14 mouse cellular contexts compared by ENCODE assay signal in the genomic region with DNA sequence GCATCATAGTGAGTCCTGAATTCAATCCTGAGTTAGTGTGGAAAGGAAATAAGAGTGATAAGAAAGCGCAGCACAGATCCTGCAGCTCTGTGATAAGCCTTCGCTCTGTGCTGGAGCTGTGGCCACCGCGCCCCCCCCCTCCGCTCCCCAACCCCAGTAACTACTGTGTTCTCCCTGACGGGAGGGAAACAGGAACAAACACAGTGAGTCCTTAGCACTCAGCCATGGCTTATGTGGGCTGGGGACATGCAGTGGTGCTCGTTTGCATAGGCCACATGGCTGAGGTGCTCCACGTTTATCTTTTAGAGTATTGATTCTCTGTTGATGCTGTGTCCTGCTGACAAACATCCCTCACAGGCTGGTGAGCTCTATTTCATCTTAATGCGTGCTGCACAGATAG. TPM values are rescaled to one million over a fixed set of nuclear protein-coding genes. Genes with fewer than 3 reads are reported as not detected.
DNase-seq lines count a peak whose midpoint lies in the region; ATAC-seq lines count a peak whose summit lies in the region.
"Had no signal": no experiment of that assay in that cellular context is flagged by ENCODE, and none has a peak within 500 bp of the region (broad histone marks: within the 10 kb centered on the region; RNA-seq: fewer than 3 reads in every experiment).

No protein-coding gene starts in this region.

- peak; percentile 40 for DNase-seq in c-Kit-positive CD71-positive TER-119-negative erythroid progenitor cells, embryonic 14.5 days (ENCODE audit: low read depth)
- peak; percentile 48 for DNase-seq in liver, embryonic 13.5 days
- DNase-seq in urinary bladder, adult 2 months (ENCODE audit: low spot score) = no peak
- DNase-seq in left cerebral cortex, adult 18-20 months (ENCODE audit: low spot score in 2 of 2) = no peak
- DNase-seq: cerebellum, postnatal 25 days; gastrocnemius, adult 2 months; kidney, postnatal 25 days; thymus, adult 2 months had no signal

- H3K4me2 ChIP-seq in liver, embryonic 13.5 days = 0 out of 2 replicates have a peak overlapping the region, but pooled peaks have one; percentile 24
- H3K4me2 ChIP-seq: embryonic facial prominence, embryonic 13.5 days; forebrain, embryonic 12.5 days had no signal

- H3K4me1 ChIP-seq in megakaryocyte, embryonic 14.5 days = peaks cover 9% of the 10 kb centered on the region
- H3K4me1 ChIP-seq in liver, embryonic 13.5 days (replicated peaks) = peaks cover 19% of the 10 kb centered on the region
- H3K4me1 ChIP-seq: embryonic facial prominence, embryonic 13.5 days; forebrain, embryonic 12.5 days had no signal

- H3K4me3 ChIP-seq in megakaryocyte, embryonic 14.5 days (replicated peaks) = peak overlapping the region; percentile 78
- H3K4me3 ChIP-seq in liver, embryonic 13.5 days (replicated peaks) = no peak overlapping the region
- H3K4me3 ChIP-seq: embryonic facial prominence, embryonic 13.5 days; forebrain, embryonic 12.5 days; gastrocnemius, adult 2 months had no signal

- H3K9ac ChIP-seq in liver, embryonic 13.5 days = no peak overlapping the region
- H3K9ac ChIP-seq: embryonic facial prominence, embryonic 13.5 days; forebrain, embryonic 12.5 days had no signal

- H3K36me3 ChIP-seq in megakaryocyte, embryonic 14.5 days (replicated peaks; ENCODE audit: low read length) = peaks cover 52% of the 10 kb centered on the region
- H3K36me3 ChIP-seq in liver, embryonic 13.5 days = peaks cover 12% of the 10 kb centered on the region; the same call in 1 of the 2 replicates

- no peak overlapping the region; the same call in 1 of the 2 replicates for H3K27ac ChIP-seq in liver, embryonic 13.5 days
- H3K27ac ChIP-seq: embryonic facial prominence, embryonic 13.5 days; forebrain, embryonic 12.5 days; gastrocnemius, adult 2 months had no signal

- WGBS in liver, embryonic 13.5 days (ENCODE audit: insufficient replicate concordance) = 2% methylated on average over 9 of the region's 9 CpGs

- no peak for ATAC-seq in megakaryocyte, adult 5-6 weeks (ENCODE audit: poor library complexity, severe bottlenecking)
- ATAC-seq in liver, embryonic 13.5 days (ENCODE audit: low read depth) = peak; percentile 95
- peak; percentile 98 for ATAC-seq in megakaryocyte-erythroid progenitor cell, adult 5-6 weeks (replicated peaks; ENCODE audit: low FRiP score, low TSS enrichment, poor library complexity, severe bottlenecking)
- no peak for ATAC-seq in CD4-positive, CD25-positive, alpha-beta regulatory T cell, adult 4 months

- no peaks in the 10 kb centered on the region for H3K27me3 ChIP-seq in megakaryocyte, embryonic 14.5 days (replicated peaks)
- H3K27me3 ChIP-seq in liver, embryonic 13.5 days = no peaks in the 10 kb centered on the region
- H3K27me3 ChIP-seq: embryonic facial prominence, embryonic 13.5 days; forebrain, embryonic 12.5 days had no signal

- H3K9me3 ChIP-seq in megakaryocyte, embryonic 14.5 days = no peaks in the 10 kb centered on the region
- H3K9me3 ChIP-seq in liver, embryonic 13.5 days (replicated peaks) = no peaks in the 10 kb centered on the region
- H3K9me3 ChIP-seq: embryonic facial prominence, embryonic 13.5 days; forebrain, embryonic 12.5 days had no signal

RNA-seq across cellular contexts. Expression of a gene that starts 55.4 kb away (rescaled TPM):
- 2.4 TPM in 1 of 2 replicates, not detected in the other for polyA plus RNA-seq in megakaryocyte, embryonic 14.5 days (2012; ENCODE audit: insufficient read depth, low replicate concordance)
- total RNA-seq in megakaryocyte, adult 5-6 weeks (2015) = 0.07 and 0.41 TPM in 2 replicates
- total RNA-seq in megakaryocyte, adult 5-6 weeks (2017) = 5.0 TPM in 1 of 2 replicates, not detected in the other
- 4.5 and 5.2 TPM in 2 replicates for polyA plus RNA-seq in liver, embryonic 13.5 days (2015; fragmentation: Nextera tagmentation; extraction: Ambion mirVana)
- total RNA-seq in megakaryocyte-erythroid progenitor cell, adult 5-6 weeks (2014; fragmentation: Nextera tagmentation) = 17.0 and 17.5 TPM in 2 replicates
- total RNA-seq in megakaryocyte-erythroid progenitor cell, adult 5-6 weeks (2017) = 13.8 and 23.8 TPM in 2 replicates
- polyA plus RNA-seq in CD4-positive, CD25-positive, alpha-beta regulatory T cell, adult 4 months (2017; shearing (Covaris generic)) = 1 to 10 TPM; 1.2 to 2.0 TPM
- polyA plus RNA-seq in urinary bladder, adult 2 months (2012; rRNA removed) = 69.2 and 78.7 TPM in 2 replicates
- total RNA-seq in left cerebral cortex, adult 18-20 months (2021) = 10 to 100 TPM; 37.1 to 38.7 TPM

Comparison
In these comparisons a context has a peak if more than half of its experiments do, and no peak if none do; other contexts are left out.
1. ATAC-seq: peak in liver, embryonic 13.5 days (single experiment) and megakaryocyte-erythroid progenitor cell, adult 5-6 weeks (single experiment); none in megakaryocyte, adult 5-6 weeks (single experiment) and CD4-positive, CD25-positive, alpha-beta regulatory T cell, adult 4 months (single experiment).
2. DNase-seq: peak in c-Kit-positive CD71-positive TER-119-negative erythroid progenitor cells, embryonic 14.5 days (single experiment) and liver, embryonic 13.5 days (single experiment); none in urinary bladder, adult 2 months (single experiment) and left cerebral cortex, adult 18-20 months (0 of 2).
3. RNA of a gene that starts 55.4 kb away (polyA plus RNA-seq): 69.2 to 78.7 TPM in urinary bladder, adult 2 months; 4.5 to 5.2 TPM in liver, embryonic 13.5 days, 2.4 TPM in megakaryocyte, embryonic 14.5 days and 1.2 to 2.0 TPM in CD4-positive, CD25-positive, alpha-beta regulatory T cell, adult 4 months; every median in the first group is over 10 times any median in the second.